Mouse (Mus musculus) olfactory bulb, adult 2 months (tissue): ENCODE measurements around the gene Camta1. TPM values are rescaled to one million over a fixed set of nuclear protein-coding genes. Genes with fewer than 3 reads are reported as not detected.
"Not testable (repeated sequence)": the region's sequence is repeated elsewhere in the genome, so short reads cannot be mapped to it uniquely, and the experiment has no call there.

Experiments
- H3K27ac ChIP-seq: fragments of 200-500 bp; 2 replicates; pipeline ENCODE4 v1.5.1; 2012; ENCODE audit warnings: low read depth, low read length; ENCODE audit not compliant: insufficient read depth
- H3K4me1 ChIP-seq: fragments of 200-500 bp; 2 replicates; pipeline ENCODE4 v1.6.1; 2012; ENCODE audit warnings: low read length; ENCODE audit not compliant: control insufficient read depth, insufficient read depth
- H3K4me3 ChIP-seq: fragments of 200-500 bp; 2 replicates; pipeline ENCODE4 v1.5.1; 2012; ENCODE audit warnings: mild to moderate bottlenecking, low read depth, low read length, moderate library complexity; ENCODE audit not compliant: insufficient read depth
- CTCF ChIP-seq: fragments of 200-500 bp; IDR thresholded peaks from 2 replicates; pipeline ENCODE4 v1.5.1; 2012; ENCODE audit warnings: low read depth, mild to moderate bottlenecking, low read length, moderate library complexity; ENCODE audit not compliant: insufficient read depth
- POLR2A ChIP-seq: fragments of 200-500 bp; IDR thresholded peaks from 2 replicates; pipeline ENCODE4 v1.6.1; 2012; ENCODE audit warnings: mild to moderate bottlenecking, low read depth, low read length, moderate library complexity; ENCODE audit not compliant: insufficient read depth
- WGBS: fragments of 180-500 bp; shearing (Covaris S2); methylation state at CpG from one replicate; pipeline ENCODE4 v1.1.7; 2018; 5-methylcytosine and 5-hydroxymethylcytosine counted together
- polyA plus RNA-seq: library from polyadenylated mRNA; stranded (reverse); fragments of >200 nt; gene quantifications from 2 replicates; pipeline ENCODE4 v1.2.4, GENCODE M21; 2012; ENCODE audit warnings: low replicate concordance; ENCODE audit not compliant: missing spikeins, insufficient read depth, insufficient read length

Gene Camta1
- polyA plus RNA-seq, 1 experiment, result 363 TPM

DNA sequence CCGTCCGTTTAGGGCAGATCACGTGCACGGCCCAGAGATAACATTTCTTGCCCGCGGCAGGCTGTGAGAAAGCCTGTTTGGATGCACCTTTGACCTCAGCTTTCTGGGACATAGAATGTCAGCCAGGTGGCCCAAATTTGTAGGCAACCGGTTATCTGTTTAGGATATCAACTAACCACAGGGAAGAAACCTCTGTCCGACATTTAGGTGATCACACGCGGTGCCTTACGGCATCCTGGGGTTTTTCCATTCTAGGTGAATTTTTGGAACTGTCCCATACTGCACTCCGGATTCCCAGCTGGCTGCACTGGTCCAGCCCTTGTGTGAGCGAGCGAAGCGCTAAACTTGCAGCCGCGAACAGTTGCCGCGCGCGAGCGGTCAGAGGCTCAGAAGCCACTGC is 982.0 kb downstream of the Camta1 start:
- WGBS, result 97% methylated on average over 22 of the region's 22 CpGs
- Histone ChIP-seq H3K4me3 (no peak overlapping the region), H3K4me1 (no peaks in the 10 kb centered on the region), H3K27ac (no peak overlapping the region)
- TF ChIP-seq CTCF, result no peak
- TF ChIP-seq POLR2A, result no peak

DNA sequence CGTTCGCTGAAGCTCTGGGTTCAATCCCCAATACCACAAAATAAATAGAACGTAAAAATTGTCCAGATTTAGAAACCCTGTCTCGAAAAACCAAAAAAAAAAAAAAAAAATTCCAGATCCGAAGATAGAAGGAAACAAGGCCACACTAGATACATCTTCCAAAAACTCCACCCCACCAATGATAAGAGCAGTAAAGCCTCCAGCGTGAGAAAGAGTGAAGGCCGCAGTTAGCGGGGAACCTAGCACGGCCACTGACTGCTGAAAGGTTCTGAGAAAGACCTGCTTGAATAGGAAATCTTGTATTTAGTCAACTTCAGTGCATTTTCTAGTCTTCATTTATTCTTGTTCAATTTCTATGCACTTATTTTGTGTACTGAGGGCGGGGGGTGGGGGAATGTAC is 986.3 kb downstream of the Camta1 start:
- Histone ChIP-seq H3K4me1 (peaks cover 17% of the 10 kb centered on the region), H3K4me3 (no peak overlapping the region), H3K27ac (no peak overlapping the region)
- no peak for TF ChIP-seq CTCF
- TF ChIP-seq POLR2A, result no peak
- WGBS, result 90% methylated on average over 10 of the region's 10 CpGs

DNA sequence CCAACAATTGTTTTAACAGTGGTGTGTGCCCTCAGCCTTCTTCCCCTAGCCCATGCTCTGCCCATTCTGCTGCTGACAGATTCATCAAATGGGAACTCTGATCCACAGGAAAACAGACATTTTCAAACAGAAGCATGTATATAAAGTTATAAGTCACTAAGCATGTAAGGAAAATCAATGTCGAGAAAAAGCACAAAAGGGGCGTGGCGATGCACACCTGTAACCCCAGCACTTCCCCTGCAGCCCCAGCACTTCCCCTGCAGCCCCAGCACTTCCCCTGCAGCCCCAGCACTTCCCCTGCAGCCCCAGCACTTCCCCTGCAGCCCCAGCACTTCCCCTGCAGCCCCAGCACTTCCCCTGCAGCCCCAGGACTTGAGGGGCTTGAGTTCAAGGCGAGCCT is 987.3 kb downstream of the Camta1 start:
- not testable (repeated sequence) for H3K4me3 ChIP-seq, H3K27ac ChIP-seq
- WGBS, result 85% methylated on average over 4 of the region's 4 CpGs
- peaks cover 17% of the 10 kb centered on the region for H3K4me1 ChIP-seq

DNA sequence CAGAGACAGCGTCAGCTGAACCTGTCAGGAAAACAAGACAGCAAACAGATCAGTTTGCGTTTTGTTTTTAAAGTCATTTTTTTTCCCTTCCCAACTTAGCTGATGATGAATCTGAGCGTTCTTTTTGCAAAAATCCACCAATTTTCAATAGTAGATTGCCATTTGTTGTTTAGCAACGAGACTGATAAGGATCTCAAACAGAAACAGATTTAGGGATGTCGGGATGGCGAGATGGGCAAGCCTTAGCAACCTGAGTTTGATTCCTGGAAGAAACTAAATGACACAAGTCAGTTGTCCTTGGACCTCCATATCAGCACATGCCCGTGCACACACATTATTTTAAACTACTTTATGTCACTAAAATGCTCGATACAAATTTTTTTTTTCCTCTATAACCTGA is 989.0 kb downstream of the Camta1 start:
- H3K4me3 ChIP-seq, result no peak overlapping the region
- 0 out of 2 replicates have a peak overlapping the region, but pooled peaks have one; percentile 12 for H3K27ac ChIP-seq
- TF ChIP-seq POLR2A (no peak), CTCF (no peak)
- 85% methylated on average over 8 of the region's 8 CpGs for WGBS
- H3K4me1 ChIP-seq, result peaks cover 17% of the 10 kb centered on the region

DNA sequence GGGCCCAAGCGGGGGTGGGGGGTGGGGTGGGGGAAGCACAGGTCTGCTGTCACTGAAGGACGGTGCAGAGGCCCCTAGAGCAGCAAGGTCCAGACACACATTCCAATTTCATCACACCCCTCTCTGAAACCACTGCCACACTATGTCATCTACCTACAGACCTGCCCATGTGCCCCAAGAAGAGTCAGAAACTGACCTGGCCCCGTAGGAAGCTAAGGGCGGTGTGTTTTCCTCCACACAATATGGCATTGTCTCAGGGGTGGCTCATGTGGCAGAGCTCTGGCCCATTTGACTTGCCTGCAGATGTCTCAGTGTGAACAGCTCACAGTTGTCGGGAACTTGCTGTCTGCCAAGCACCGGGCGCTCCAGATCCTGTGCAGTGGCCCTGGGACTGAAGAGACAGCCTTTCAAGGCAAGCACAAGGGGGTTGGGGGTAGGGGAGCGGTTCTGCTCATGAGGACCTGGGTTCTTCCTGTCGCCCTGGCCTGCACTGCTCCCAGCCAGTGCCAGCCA is 989.5 kb downstream of the Camta1 start:
- WGBS, result 50% methylated on average over 9 of the region's 9 CpGs

DNA sequence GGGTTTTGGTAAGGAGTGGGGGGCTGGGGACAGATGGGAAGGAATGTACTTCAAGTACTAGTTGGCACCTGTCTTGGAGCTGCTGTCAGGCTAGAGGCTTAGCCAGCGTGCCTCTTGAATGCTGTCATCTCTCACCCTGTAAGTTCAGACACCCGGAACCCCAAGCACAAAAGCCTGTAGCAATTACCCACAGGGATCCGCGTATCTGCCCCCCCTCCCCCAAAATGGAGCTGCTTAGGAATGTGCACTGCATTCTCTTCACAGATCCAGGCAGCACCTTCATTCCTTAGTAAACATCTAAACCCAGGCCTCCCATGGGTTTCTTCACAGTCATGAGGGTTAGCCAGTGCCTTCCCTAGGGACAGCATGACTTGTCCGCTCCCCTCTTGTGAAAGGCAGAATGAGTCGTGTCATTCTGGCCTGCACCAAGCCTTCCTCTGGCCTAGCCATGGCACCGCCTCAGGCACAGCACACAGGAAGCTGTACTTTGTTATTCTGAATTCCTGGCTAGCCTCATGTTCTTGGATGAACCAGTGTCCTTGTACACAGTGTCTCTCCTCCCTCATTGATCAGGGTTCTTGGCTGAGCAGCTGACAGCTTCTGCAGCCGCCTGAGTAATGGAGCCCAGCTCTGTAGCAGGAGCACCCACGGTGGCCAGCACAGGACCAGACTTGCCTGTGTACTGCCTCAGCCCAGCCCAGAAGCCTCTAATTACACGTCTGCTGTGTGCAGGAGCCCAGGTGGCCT is 990.1 kb downstream of the Camta1 start:
- TF ChIP-seq CTCF (no peak), POLR2A (no peak)
- peaks cover 17% of the 10 kb centered on the region for H3K4me1 ChIP-seq
- H3K4me3 ChIP-seq, result no peak overlapping the region
- WGBS, result 34% methylated on average over 10 of the region's 10 CpGs
- H3K27ac ChIP-seq, result no peak overlapping the region

More for the DNA sequence above, 989.5 kb downstream of the Camta1 start:
- Histone ChIP-seq H3K4me3 (no peak overlapping the region), H3K27ac (0 out of 2 replicates have a peak overlapping the region, but pooled peaks have one; percentile 12), H3K4me1 (peaks cover 17% of the 10 kb centered on the region)
- no peak for TF ChIP-seq POLR2A
- TF ChIP-seq CTCF, result no peak

DNA sequence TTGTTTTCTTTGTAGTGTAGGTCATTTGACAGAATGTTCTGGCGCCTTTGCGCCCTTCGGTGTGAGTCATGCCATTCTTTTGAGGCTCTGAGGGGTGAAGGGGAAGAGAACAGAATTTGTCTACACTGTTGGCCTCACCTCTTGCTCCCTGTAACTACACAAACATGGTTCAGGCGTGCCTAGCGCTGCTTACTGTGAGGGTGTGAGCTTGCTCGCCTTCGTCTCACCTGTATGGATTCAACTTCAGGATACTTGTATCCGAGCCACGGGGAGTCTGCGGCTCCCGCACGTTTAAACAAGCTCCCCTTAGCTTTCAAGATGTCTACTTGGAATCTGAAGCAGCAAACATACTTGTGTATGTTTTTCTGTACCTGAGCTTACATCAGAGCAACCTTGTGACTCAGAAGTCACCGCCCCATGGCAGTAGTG is 990.7 kb downstream of the Camta1 start:
- TF ChIP-seq POLR2A (no peak), CTCF (no peak)
- Histone ChIP-seq H3K4me3 (no peak overlapping the region), H3K4me1 (peaks cover 17% of the 10 kb centered on the region), H3K27ac (no peak overlapping the region)
- 89% methylated on average over 13 of the region's 13 CpGs for WGBS

DNA sequence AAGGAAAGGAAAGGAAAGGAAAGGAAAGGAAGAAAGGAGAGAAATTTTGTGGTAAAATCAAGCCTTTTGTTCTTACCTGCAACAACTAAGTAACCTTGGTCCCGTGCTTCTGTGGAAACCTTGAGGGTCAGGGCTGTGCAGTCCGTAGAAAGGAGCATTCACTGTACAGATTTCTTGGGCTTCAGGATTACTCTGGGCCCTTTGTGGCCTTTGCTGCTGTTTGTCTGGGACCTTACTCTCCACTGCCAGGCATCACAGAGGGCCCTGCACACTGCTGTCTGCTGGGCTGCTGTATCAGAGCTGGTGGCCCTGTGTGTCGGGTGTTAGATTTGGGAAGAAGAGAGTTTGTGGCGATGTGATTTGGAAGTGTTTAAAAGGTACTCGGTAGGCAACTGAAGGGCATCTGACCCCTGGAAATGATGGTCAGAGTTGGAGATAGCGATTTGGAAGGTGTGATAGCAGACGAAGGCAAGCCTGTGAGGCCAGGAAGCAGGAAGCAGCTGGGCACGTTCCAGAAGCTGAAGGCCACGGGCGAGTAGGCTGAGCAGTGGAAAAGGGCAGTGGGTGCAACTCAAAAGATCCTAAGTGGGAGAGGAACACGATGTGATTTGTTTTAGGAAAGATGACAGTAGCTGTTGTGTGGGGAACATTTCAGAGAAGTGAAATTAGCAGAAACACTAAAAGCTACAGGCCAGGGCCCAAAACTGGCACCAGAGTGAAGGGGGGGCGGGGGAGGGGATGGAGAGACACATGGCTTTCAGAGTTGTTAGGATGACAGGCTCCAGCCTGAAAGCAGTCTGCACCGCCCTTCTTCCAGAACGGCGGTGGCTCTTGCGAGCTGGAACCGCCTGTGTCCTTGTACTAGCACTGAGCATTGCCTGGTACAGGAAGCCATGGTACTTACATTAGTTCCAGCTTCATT is 992.1 kb downstream of the Camta1 start:
- Histone ChIP-seq H3K4me1 (peaks cover 17% of the 10 kb centered on the region), H3K27ac (no peak overlapping the region), H3K4me3 (no peak overlapping the region)
- WGBS, result 67% methylated on average over 17 of the region's 17 CpGs
- TF ChIP-seq POLR2A, result no peak
- TF ChIP-seq CTCF, result no peak

DNA sequence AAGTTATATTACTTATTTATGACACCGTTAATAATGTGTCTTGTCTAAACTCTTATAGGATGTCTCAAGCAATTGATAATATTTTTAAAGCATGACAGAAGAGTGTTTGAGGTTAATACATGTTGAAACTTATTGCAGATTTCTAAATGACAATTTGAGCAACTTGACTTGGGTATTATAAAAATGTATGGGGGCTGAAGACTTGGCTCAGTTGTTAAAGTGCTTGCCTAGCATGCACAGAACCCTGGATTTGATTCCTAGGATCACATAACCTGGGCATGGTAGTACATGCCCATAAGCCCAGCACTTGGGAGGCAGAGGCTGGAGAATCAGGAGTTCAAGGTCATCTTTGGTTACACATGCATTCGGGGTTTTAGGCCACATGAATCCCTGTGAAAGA is 992.8 kb downstream of the Camta1 start:
- no peak for TF ChIP-seq POLR2A
- no peak for TF ChIP-seq CTCF
- H3K27ac ChIP-seq, result no peak overlapping the region
- WGBS, result 83% methylated on average over 2 of the region's 2 CpGs
- H3K4me3 ChIP-seq, result no peak overlapping the region
- H3K4me1 ChIP-seq, result peaks cover 17% of the 10 kb centered on the region
